Mouse (Mus musculus) CD8-positive naive resting alpha-beta T cell, adult 2 months (primary cell): ENCODE data around the gene Vasp.

Experiments used
- DNase-seq, 2 experiments: peaks; one replicate each; pipeline ENCODE4 v3.0.0; 2022; ENCODE audit warnings: low read depth in 2 of 2, low spot score in 2 of 2

The Vasp gene

GRCm38 (mm10) chr7:19213385-19213784, 58.2 kb downstream of the Vasp start:
- DNase-seq: no peak

GRCm38 (mm10) chr7:19211996-19212755, 59.4 kb downstream of the Vasp start, which contains the start of gene Gpr4:
Gene Gpr4, plus strand, starts transcription at chr7:19212538.
- DNase-seq: no peak

GRCm38 (mm10) chr7:19211041-19211675, 60.5 kb downstream of the Vasp start:
- DNase-seq: no peak

- no peak for DNase-seq
Measured at GRCm38 (mm10) chr7:19210010-19210409, 61.6 kb downstream of the Vasp start.

GRCm38 (mm10) chr7:19209494-19209893, 62.1 kb downstream of the Vasp start:
- DNase-seq: no peak

- no peak for DNase-seq
Measured at GRCm38 (mm10) chr7:19208944-19209472, 62.6 kb downstream of the Vasp start.

GRCm38 (mm10) chr7:19208201-19208910, 63.3 kb downstream of the Vasp start:
- no peak for DNase-seq
